Mouse (Mus musculus): Measurements from ENCODE around the gene Dpm2. TPM values are rescaled to one million over a fixed set of nuclear protein-coding genes. Genes with fewer than 3 reads are reported as not detected.

Dpm2 gene
- polyA plus RNA-seq, 1 experiment from 2014 or later = 141 TPM

DNA sequence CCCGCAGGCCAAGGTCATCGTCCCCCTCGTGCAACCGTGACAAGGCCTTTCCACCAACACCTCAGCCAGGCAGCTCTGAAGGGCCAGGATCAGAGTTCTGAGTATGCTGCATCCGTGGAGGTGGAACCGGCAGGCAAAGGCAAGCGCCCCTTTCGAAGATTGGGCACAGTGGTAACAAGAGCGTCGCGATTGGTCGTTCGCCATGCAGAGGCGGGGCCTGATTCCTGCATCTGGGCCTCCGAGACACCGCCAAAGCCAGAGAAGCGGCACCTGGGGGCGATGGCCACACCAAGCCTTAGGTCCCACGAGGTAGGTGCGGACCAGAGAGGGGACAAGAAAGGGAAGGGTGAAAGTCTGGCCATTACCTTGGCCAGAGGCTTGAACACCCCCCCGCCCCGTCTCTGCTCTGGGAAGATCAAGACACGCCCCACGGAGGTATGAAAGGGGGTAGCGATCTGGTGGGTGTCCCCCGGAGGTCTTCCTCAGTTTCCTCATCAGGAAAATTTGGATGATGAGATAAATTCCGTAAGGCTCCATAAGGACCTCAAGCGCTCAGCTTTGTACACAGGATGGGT lies 5.0 kb downstream of the Dpm2 start, which contains the start of gene 9430097D07Rik:
9430097D07Rik (minus strand) TSS at position 99 of the 575 bp plus-strand sequence.
- peak within 1 kb of the TSS; percentile 99 for H3K4me2 ChIP-seq (replicated peaks)
- peak within 1 kb of the TSS; percentile 49 for H3K4me3 ChIP-seq (replicated peaks; ENCODE audit: low read length)
- H3K4me1 ChIP-seq (replicated peaks; ENCODE audit: control insufficient read depth, insufficient read depth, low read length) = peaks cover 14% of the 10 kb centered on the region
- peak within 1 kb of the TSS; percentile 55; the same call in 1 of the 2 replicates for H3K27ac ChIP-seq
- H3K36me3 ChIP-seq (replicated peaks; ENCODE audit: control insufficient read depth, insufficient read depth) = 0 out of 2 replicates have a peak, but pooled peaks cover 8% of the 10 kb centered on the region
- peak; percentile 80 for ATAC-seq (ENCODE audit: low FRiP score)
- WGBS = 7% methylated on average over 28 of the region's 28 CpGs
- peaks cover 24% of the 10 kb centered on the region for H3K27me3 ChIP-seq (ENCODE audit: control insufficient read depth, insufficient read depth, low read length)
- H3K9ac ChIP-seq = peak within 1 kb of the TSS; percentile 70
- H3K9me3 ChIP-seq (ENCODE audit: control insufficient read depth, low read length) = no peaks in the 10 kb centered on the region
- DNase-seq (ENCODE audit: low spot score) = peak; percentile 76

- H3K27ac ChIP-seq = no peak overlapping the region
- no peaks in the 10 kb centered on the region for H3K9me3 ChIP-seq (ENCODE audit: control insufficient read depth, low read length)
- H3K4me3 ChIP-seq (replicated peaks; ENCODE audit: low read length) = no peak overlapping the region
- peaks cover 9% of the 10 kb centered on the region for H3K4me1 ChIP-seq (replicated peaks; ENCODE audit: control insufficient read depth, insufficient read depth, low read length)
- H3K4me2 ChIP-seq (replicated peaks) = peak overlapping the region; percentile 99
- 89% methylated on average over 9 of the region's 9 CpGs for WGBS
- H3K27me3 ChIP-seq (ENCODE audit: control insufficient read depth, insufficient read depth, low read length) = peaks cover 24% of the 10 kb centered on the region
- H3K36me3 ChIP-seq (replicated peaks; ENCODE audit: control insufficient read depth, insufficient read depth) = 0 out of 2 replicates have a peak, but pooled peaks cover 8% of the 10 kb centered on the region
- no peak for ATAC-seq (ENCODE audit: low FRiP score)
- H3K9ac ChIP-seq = 0 out of 2 replicates have a peak overlapping the region, but pooled peaks have one; percentile 70
- no peak for DNase-seq (ENCODE audit: low spot score)
These were observed 5.9 kb downstream of the Dpm2 start for GRCm38 (mm10) chr2:32576532-32576931.

- Histone ChIP-seq H3K4me2 (replicated peaks) (no peak overlapping the region), H3K4me3 (replicated peaks; ENCODE audit: low read length) (no peak overlapping the region), H3K27me3 (ENCODE audit: control insufficient read depth, insufficient read depth, low read length) (peaks cover 28% of the 10 kb centered on the region), H3K9ac (no peak overlapping the region), H3K4me1 (replicated peaks; ENCODE audit: control insufficient read depth, insufficient read depth, low read length) (0 out of 2 replicates have a peak, but pooled peaks cover 5% of the 10 kb centered on the region), H3K9me3 (ENCODE audit: control insufficient read depth, low read length) (no peaks in the 10 kb centered on the region), H3K36me3 (replicated peaks; ENCODE audit: control insufficient read depth, insufficient read depth) (0 out of 2 replicates have a peak, but pooled peaks cover 2% of the 10 kb centered on the region), H3K27ac (no peak overlapping the region)
- ATAC-seq (ENCODE audit: low FRiP score) = no peak
- DNase-seq (ENCODE audit: low spot score) = no peak
- WGBS = 37% methylated on average over 25 of the region's 30 CpGs
These were observed 7.7 kb downstream of the Dpm2 start for GRCm38 (mm10) chr2:32578146-32579046.

DNA sequence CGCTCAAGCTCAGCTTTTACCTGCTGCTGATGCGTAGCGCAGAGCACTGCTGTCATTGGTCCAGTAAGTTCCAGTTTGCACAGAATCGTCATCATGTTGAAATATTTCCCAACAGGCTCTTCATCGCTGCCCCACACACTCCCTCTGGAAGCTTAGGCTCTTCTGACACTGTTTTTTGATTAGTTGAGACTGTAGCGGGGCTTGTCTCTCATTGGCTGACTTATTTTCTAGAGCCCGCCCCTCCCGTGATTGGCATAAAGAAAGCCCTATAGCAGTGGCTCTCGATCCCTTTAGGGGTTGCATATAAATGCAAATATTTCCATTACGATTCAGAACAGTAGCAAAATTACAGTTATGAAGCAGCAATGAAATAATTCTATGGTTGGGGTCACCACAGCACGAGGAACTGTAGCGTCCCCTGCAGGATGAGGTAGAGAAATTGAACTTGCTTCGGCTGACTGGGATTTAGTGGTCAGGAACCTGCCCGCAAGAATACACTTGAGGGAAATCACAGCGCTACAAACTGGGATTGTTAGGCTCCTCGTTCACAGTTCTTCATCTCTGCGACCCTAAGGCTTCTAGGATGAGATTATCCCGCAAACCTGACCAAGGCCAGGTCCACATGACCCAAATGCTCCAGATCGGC lies 10.9 kb downstream of the Dpm2 start:
- Histone ChIP-seq H3K9me3 (ENCODE audit: control insufficient read depth, low read length) (no peaks in the 10 kb centered on the region), H3K9ac (0 out of 2 replicates have a peak overlapping the region, but pooled peaks have one; percentile 41), H3K27ac (no peak overlapping the region), H3K36me3 (replicated peaks; ENCODE audit: control insufficient read depth, insufficient read depth) (no peaks in the 10 kb centered on the region), H3K4me1 (replicated peaks; ENCODE audit: control insufficient read depth, insufficient read depth, low read length) (peaks cover 4% of the 10 kb centered on the region; the same call in 1 of the 2 replicates), H3K27me3 (ENCODE audit: control insufficient read depth, insufficient read depth, low read length) (peaks cover 28% of the 10 kb centered on the region), H3K4me3 (replicated peaks; ENCODE audit: low read length) (peak overlapping the region; percentile 25), H3K4me2 (replicated peaks) (peak overlapping the region; percentile 44)
- 33% methylated on average over 19 of the region's 19 CpGs for WGBS
- DNase-seq (ENCODE audit: low spot score) = peak; percentile 84
- ATAC-seq (ENCODE audit: low FRiP score) = peak; percentile 68

GRCm38 (mm10) chr2:32582830-32583799 lies 12.5 kb downstream of the Dpm2 start:
- 14% methylated on average over 37 of the region's 37 CpGs for WGBS

DNA sequence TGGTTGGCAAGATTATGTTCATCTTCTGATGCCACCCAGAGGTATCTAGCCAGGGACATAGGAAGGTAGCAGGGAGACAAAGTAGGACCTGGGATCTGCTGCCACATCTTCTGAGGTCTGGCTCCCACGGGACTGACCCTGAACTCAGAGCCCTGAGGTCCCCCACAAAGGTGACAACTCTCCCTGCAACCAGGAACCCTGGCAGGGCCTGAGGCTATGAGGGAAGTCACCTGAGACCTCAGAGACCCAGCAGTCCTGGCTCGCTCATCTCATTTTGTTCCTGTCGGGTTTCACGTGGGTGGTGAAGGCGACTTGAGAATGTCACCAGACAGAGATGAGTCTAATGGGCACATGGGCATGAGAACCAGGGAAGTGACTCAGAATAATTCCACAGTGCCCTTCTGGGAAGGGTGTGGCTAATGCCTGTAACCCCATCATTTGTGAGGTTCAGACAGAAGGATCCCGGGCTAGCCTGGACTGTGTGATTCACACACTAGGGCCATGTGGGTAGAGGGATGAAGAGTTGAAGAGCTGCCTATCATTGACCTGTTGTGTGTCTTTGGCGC lies 14.6 kb downstream of the Dpm2 start:
- Histone ChIP-seq H3K36me3 (replicated peaks; ENCODE audit: control insufficient read depth, insufficient read depth) (no peaks in the 10 kb centered on the region), H3K9me3 (ENCODE audit: control insufficient read depth, low read length) (no peaks in the 10 kb centered on the region), H3K4me1 (replicated peaks; ENCODE audit: control insufficient read depth, insufficient read depth, low read length) (peaks cover 27% of the 10 kb centered on the region), H3K4me2 (replicated peaks) (no peak overlapping the region), H3K27ac (no peak overlapping the region), H3K27me3 (ENCODE audit: control insufficient read depth, insufficient read depth, low read length) (peaks cover 4% of the 10 kb centered on the region; the same call in 1 of the 2 replicates), H3K9ac (no peak overlapping the region), H3K4me3 (replicated peaks; ENCODE audit: low read length) (no peak overlapping the region)
- ATAC-seq (ENCODE audit: low FRiP score) (no peak), DNase-seq (ENCODE audit: low spot score) (no peak)
- 85% methylated on average over 7 of the region's 7 CpGs for WGBS

More at GRCm38 (mm10) chr2:32582830-32583799, 12.5 kb downstream of the Dpm2 start:
- peaks cover 13% of the 10 kb centered on the region for H3K4me1 ChIP-seq (replicated peaks; ENCODE audit: control insufficient read depth, insufficient read depth, low read length)
- no peaks in the 10 kb centered on the region for H3K9me3 ChIP-seq (ENCODE audit: control insufficient read depth, low read length)
- peak overlapping the region; percentile 50 for H3K9ac ChIP-seq
- peak overlapping the region; percentile 21 for H3K4me3 ChIP-seq (replicated peaks; ENCODE audit: low read length)
- peak; percentile 88 for DNase-seq (ENCODE audit: low spot score)
- H3K27me3 ChIP-seq (ENCODE audit: control insufficient read depth, insufficient read depth, low read length) = peaks cover 18% of the 10 kb centered on the region
- no peak overlapping the region for H3K27ac ChIP-seq
- ATAC-seq (ENCODE audit: low FRiP score) = peak; percentile 70
- no peaks in the 10 kb centered on the region for H3K36me3 ChIP-seq (replicated peaks; ENCODE audit: control insufficient read depth, insufficient read depth)
- H3K4me2 ChIP-seq (replicated peaks) = peak overlapping the region; percentile 54

GRCm38 (mm10) chr2:32586871-32587351 lies 16.3 kb downstream of the Dpm2 start, which contains the start of gene St6galnac4:
TSS of gene St6galnac4 (plus strand) at chr2:32587095.
- under 1% methylated on average over 38 of the region's 38 CpGs for WGBS
- H3K36me3 ChIP-seq (replicated peaks; ENCODE audit: control insufficient read depth, insufficient read depth) = no peaks in the 10 kb centered on the region
- H3K4me1 ChIP-seq (replicated peaks; ENCODE audit: control insufficient read depth, insufficient read depth, low read length) = peaks cover 27% of the 10 kb centered on the region
- no peaks in the 10 kb centered on the region for H3K9me3 ChIP-seq (ENCODE audit: control insufficient read depth, low read length)
- peak within 1 kb of the TSS; percentile 51 for H3K4me2 ChIP-seq (replicated peaks)
- H3K27me3 ChIP-seq (ENCODE audit: control insufficient read depth, insufficient read depth, low read length) = peaks cover 4% of the 10 kb centered on the region; the same call in 1 of the 2 replicates
- peak within 1 kb of the TSS; percentile 61 for H3K9ac ChIP-seq
- no peak within 1 kb of the TSS; the same call in 1 of the 2 replicates for H3K27ac ChIP-seq
- DNase-seq (ENCODE audit: low spot score) = peak; percentile 89
- ATAC-seq (ENCODE audit: low FRiP score) = peak; percentile 86
- peak within 1 kb of the TSS; percentile 43 for H3K4me3 ChIP-seq (replicated peaks; ENCODE audit: low read length)
